Mouse (Mus musculus): ENCODE measurements around the gene Enpp7. TPM values are rescaled to one million over a fixed set of nuclear protein-coding genes. Genes with fewer than 3 reads are reported as not detected.

Enpp7 gene
- polyA plus RNA-seq, 1 experiment from 2014 or later: not detected

GRCm38 (mm10) chr11:118972431-118973377, 15.3 kb upstream of the Enpp7 start:
- POLR2A ChIA-PET: no interaction called here
- H3K27me3 ChIP-seq: peaks cover 25% of the 10 kb centered on the region
- no peak for TF ChIP-seq CTCF (IDR thresholded peaks at IDR 0.05)
- ATAC-seq: no peak
- in situ Hi-C loops (cut with MboI; ENCODE audit: low pct_unique_long_range_greater_than_20kb): no loop called here
- CTCF ChIA-PET: no interaction called here
- DNase-seq (ENCODE audit: low read depth, low spot score): no peak

- ChIA-PET CTCF (no interaction called here), POLR2A (no interaction called here)
- in situ Hi-C loops (cut with MboI; ENCODE audit: low pct_unique_long_range_greater_than_20kb): no loop called here
- DNase-seq (ENCODE audit: low read depth, low spot score) (no peak), ATAC-seq (no peak)
- no peak for TF ChIP-seq CTCF (IDR thresholded peaks at IDR 0.05)
- peaks cover 37% of the 10 kb centered on the region for H3K27me3 ChIP-seq
Observed at GRCm38 (mm10) chr11:118974340-118974739, 13.6 kb upstream of the Enpp7 start.

- ChIA-PET POLR2A (no interaction called here), CTCF (no interaction called here)
- peaks cover 33% of the 10 kb centered on the region for H3K27me3 ChIP-seq
- TF ChIP-seq CTCF (IDR thresholded peaks at IDR 0.05): peak; percentile 83
- in situ Hi-C loops (cut with MboI; ENCODE audit: low pct_unique_long_range_greater_than_20kb): loop anchor here (5.0 kb wide), 1 partner anchor 233 kb away; no protein-coding TSS in a partner anchor
- no peak for DNase-seq (ENCODE audit: low read depth, low spot score)
- ATAC-seq: no peak
Observed at GRCm38 (mm10) chr11:118975427-118975826, 12.6 kb upstream of the Enpp7 start.

GRCm38 (mm10) chr11:118975917-118976316, 12.1 kb upstream of the Enpp7 start:
- ATAC-seq (no peak), DNase-seq (ENCODE audit: low read depth, low spot score) (no peak)
- H3K27me3 ChIP-seq: peaks cover 33% of the 10 kb centered on the region
- ChIA-PET POLR2A (no interaction called here), CTCF (no interaction called here)
- in situ Hi-C loops (cut with MboI; ENCODE audit: low pct_unique_long_range_greater_than_20kb): loop anchor here (5.0 kb wide), 1 partner anchor 234 kb away; no protein-coding TSS in a partner anchor
- TF ChIP-seq CTCF (IDR thresholded peaks at IDR 0.05): no peak

- CTCF ChIA-PET: no interaction called here
- DNase-seq (ENCODE audit: low read depth, low spot score) (no peak), ATAC-seq (no peak)
- peaks cover 14% of the 10 kb centered on the region for H3K27me3 ChIP-seq
- no peak for TF ChIP-seq CTCF (IDR thresholded peaks at IDR 0.05)
- in situ Hi-C loops (cut with MboI; ENCODE audit: low pct_unique_long_range_greater_than_20kb): no loop called here
- POLR2A ChIA-PET: no interaction called here
Observed at GRCm38 (mm10) chr11:118980388-118980787, 7.6 kb upstream of the Enpp7 start.

GRCm38 (mm10) chr11:118981012-118981776, 6.8 kb upstream of the Enpp7 start:
- POLR2A ChIA-PET: no interaction called here
- in situ Hi-C loops (cut with MboI; ENCODE audit: low pct_unique_long_range_greater_than_20kb): no loop called here
- ATAC-seq (no peak), DNase-seq (ENCODE audit: low read depth, low spot score) (no peak)
- CTCF ChIA-PET: no interaction called here
- H3K27me3 ChIP-seq: peaks cover 14% of the 10 kb centered on the region
- no peak for TF ChIP-seq CTCF (IDR thresholded peaks at IDR 0.05)

GRCm38 (mm10) chr11:118982593-118983113, 5.3 kb upstream of the Enpp7 start:
- ChIA-PET POLR2A (no interaction called here), CTCF (no interaction called here)
- TF ChIP-seq CTCF (IDR thresholded peaks at IDR 0.05): no peak
- H3K27me3 ChIP-seq: peaks cover 14% of the 10 kb centered on the region
- DNase-seq (ENCODE audit: low read depth, low spot score) (no peak), ATAC-seq (no peak)
- in situ Hi-C loops (cut with MboI; ENCODE audit: low pct_unique_long_range_greater_than_20kb): no loop called here

- ATAC-seq: no peak
- POLR2A ChIA-PET: no interaction called here
- CTCF ChIA-PET: no interaction called here
- no peak for DNase-seq (ENCODE audit: low read depth, low spot score)
- no peak for TF ChIP-seq CTCF (IDR thresholded peaks at IDR 0.05)
- H3K27me3 ChIP-seq: no peaks in the 10 kb centered on the region
- in situ Hi-C loops (cut with MboI; ENCODE audit: low pct_unique_long_range_greater_than_20kb): no loop called here
Observed at GRCm38 (mm10) chr11:118985571-118985970, 2.4 kb upstream of the Enpp7 start.

- ChIA-PET CTCF (no interaction called here), POLR2A (no interaction called here)
- no peak for TF ChIP-seq CTCF (IDR thresholded peaks at IDR 0.05)
- ATAC-seq (no peak), DNase-seq (ENCODE audit: low read depth, low spot score) (no peak)
- in situ Hi-C loops (cut with MboI; ENCODE audit: low pct_unique_long_range_greater_than_20kb): no loop called here
- peaks cover 16% of the 10 kb centered on the region for H3K27me3 ChIP-seq
Observed at GRCm38 (mm10) chr11:118992781-118993180, 4.8 kb downstream of the Enpp7 start.

- CTCF ChIA-PET: no interaction called here
- DNase-seq (ENCODE audit: low read depth, low spot score): no peak
- TF ChIP-seq CTCF (IDR thresholded peaks at IDR 0.05): no peak
- POLR2A ChIA-PET: interaction anchor here (0.6 kb wide), 1 partner anchor 696 kb away, joined by 3 read pairs; no protein-coding TSS in a partner anchor
- no peak for ATAC-seq
- in situ Hi-C loops (cut with MboI; ENCODE audit: low pct_unique_long_range_greater_than_20kb): no loop called here
- peaks cover 16% of the 10 kb centered on the region for H3K27me3 ChIP-seq
Observed at GRCm38 (mm10) chr11:118995448-118995847, 7.5 kb downstream of the Enpp7 start.

GRCm38 (mm10) chr11:118997182-118997581, 9.2 kb downstream of the Enpp7 start:
- CTCF ChIA-PET: no interaction called here
- ATAC-seq (no peak), DNase-seq (ENCODE audit: low read depth, low spot score) (no peak)
- POLR2A ChIA-PET: no interaction called here
- no peak for TF ChIP-seq CTCF (IDR thresholded peaks at IDR 0.05)
- in situ Hi-C loops (cut with MboI; ENCODE audit: low pct_unique_long_range_greater_than_20kb): no loop called here
- H3K27me3 ChIP-seq: peaks cover 16% of the 10 kb centered on the region

All from Patski (cell line).